Mouse (Mus musculus) bone marrow macrophage, adult 2 months (primary cell): ENCODE results near the gene Smg7.

Experiments
- CTCF ChIP-seq: IDR thresholded peaks from 2 replicates; pipeline ENCODE4 v1.5.1; 2012; ENCODE audit warnings: low read depth, mild to moderate bottlenecking, low read length, moderate library complexity
- POLR2A ChIP-seq: IDR thresholded peaks from 2 replicates; pipeline ENCODE4 v1.6.1; 2012; ENCODE audit warnings: mild to moderate bottlenecking, low read depth, low read length, borderline replicate concordance

DNA sequence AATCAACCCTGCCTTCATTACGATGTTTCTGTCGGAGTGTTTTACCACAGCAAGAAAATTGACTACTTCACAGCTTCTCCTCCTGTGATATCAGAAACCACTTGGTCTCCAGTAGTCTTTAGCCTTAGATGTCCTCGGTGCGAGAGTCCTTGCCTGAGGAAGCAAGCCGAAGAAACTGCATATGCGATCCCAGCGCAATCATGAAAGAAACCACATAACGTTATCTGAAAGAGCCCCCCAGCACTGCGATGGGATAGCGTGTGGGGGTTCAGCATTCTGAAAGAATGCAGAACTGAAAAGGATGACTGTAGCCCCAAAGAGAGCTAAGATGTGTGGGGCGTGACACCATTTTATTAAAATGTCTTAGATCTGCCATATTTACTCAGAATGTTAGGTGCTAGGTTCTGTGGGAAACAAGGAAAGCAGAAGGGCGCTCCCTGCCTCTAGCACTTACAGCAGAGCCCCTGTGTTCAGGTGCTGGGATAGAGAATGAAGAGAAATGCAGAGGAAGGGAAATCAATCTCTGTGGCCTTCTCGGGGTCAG lies 101.7 kb downstream of the Smg7 start:
- TF ChIP-seq CTCF (no peak), POLR2A (no peak)
